Mouse (Mus musculus) neural tube, embryonic 14.5 days (tissue): ENCODE data around the gene Prr36. TPM values are rescaled to one million over a fixed set of nuclear protein-coding genes. Genes with fewer than 3 reads are reported as not detected.

Experiments used
- ATAC-seq: fragments of 200-750 bp; cut with Nextera tagmentation; 2 replicates; pipeline ENCODE4 v1.8.0; 2017; ENCODE audit warnings: low read depth, mild to moderate bottlenecking, moderate TSS enrichment, moderate library complexity
- H3K27ac ChIP-seq: fragments of 300-500 bp; sonication (generic); 2 replicates; pipeline ENCODE4 v1.5.1; 2014; ENCODE audit warnings: low read depth, mild to moderate bottlenecking, control low read depth, low read length, moderate library complexity, mixed read lengths
- H3K27me3 ChIP-seq: fragments of 300-500 bp; sonication (generic); 2 replicates; pipeline ENCODE4 v1.6.1; 2014; ENCODE audit warnings: low read length; ENCODE audit not compliant: control insufficient read depth, insufficient read depth
- H3K36me3 ChIP-seq: fragments of 300-500 bp; sonication (generic); 2 replicates; pipeline ENCODE4 v1.6.1; 2014; ENCODE audit warnings: low read length, mixed read lengths; ENCODE audit not compliant: control insufficient read depth, insufficient read depth
- H3K4me1 ChIP-seq: fragments of 300-500 bp; sonication (generic); 2 replicates; pipeline ENCODE4 v1.6.1; 2014; ENCODE audit warnings: low read length; ENCODE audit not compliant: control insufficient read depth, insufficient read depth
- H3K4me2 ChIP-seq: fragments of 300-500 bp; sonication (generic); 2 replicates; pipeline ENCODE4 v1.6.1; 2014; ENCODE audit warnings: mild to moderate bottlenecking, low read depth, low read length, control low read depth
- H3K4me3 ChIP-seq: fragments of 300-500 bp; sonication (generic); 2 replicates; pipeline ENCODE4 v1.5.1; 2014; ENCODE audit warnings: low read depth, low read length, control low read depth, mixed read lengths
- H3K9ac ChIP-seq: fragments of 300-500 bp; sonication (generic); replicated peaks from 2 replicates; pipeline ENCODE4 v1.6.1; 2014; ENCODE audit warnings: low read depth, mild to moderate bottlenecking, control low read depth, low read length, mixed read lengths
- H3K9me3 ChIP-seq: fragments of 300-500 bp; sonication (generic); 2 replicates; pipeline ENCODE4 v1.6.1; 2016; ENCODE audit warnings: low read length; ENCODE audit not compliant: control insufficient read depth
- WGBS: fragments of 180-500 bp; shearing (Covaris S2); extraction: QIAGEN DNeasy Blood & Tissue Kit; methylation state at CpG from one replicate; pipeline ENCODE4 v1.1.7; 2014; 5-methylcytosine and 5-hydroxymethylcytosine counted together
- polyA plus RNA-seq: library from polyadenylated mRNA; unstranded; fragments of >200 nt; fragmentation: Nextera tagmentation; extraction: Ambion mirVana; gene quantifications from 2 replicates; pipeline ENCODE4 v1.2.1, GENCODE M21; 2014

The Prr36 gene
- polyA plus RNA-seq, 1 experiment from 2014 or later, result 53.3 TPM

DNA sequence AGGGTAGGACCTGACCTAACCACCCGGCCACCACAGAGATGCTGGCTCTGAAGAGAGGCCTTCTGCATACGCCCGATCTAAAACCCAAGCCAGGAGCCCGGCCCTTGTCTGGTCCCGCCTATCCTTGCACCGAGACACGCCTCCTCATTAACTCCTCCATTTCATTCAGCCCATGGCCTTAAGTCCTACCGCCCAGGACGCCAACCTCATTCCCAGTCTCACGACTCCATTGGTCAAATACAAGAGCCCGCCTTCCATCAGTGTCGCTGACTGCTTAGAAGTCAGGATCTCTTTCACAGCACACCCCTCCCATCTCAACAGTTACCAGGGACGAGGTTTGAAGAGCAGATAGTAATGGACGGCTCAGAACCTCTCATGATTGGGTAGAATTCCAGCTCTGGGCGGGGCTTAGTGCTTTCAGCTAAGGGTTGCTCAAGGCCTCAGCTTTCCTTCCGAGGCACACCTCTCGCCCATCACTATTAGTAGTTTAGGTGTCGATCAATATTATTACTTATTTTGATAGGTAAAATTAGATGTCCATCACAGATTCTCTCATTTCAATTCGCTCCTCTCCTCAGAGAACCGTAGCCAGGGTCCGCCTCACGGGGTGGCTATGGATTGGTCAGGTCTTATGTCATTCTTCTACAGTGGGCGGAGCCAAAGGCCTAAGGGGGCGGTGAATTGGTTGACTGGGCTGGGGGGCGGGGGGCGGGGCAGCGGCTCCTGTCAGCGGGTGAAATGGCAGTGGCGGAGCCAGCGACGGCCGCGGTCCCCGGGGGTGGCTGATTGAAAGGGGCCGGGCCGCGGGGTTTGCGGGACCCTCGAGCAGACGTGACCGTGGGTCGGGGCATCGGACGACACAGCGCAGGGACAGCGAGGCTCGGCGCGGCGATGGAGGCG, 51.2 kb downstream of the Prr36 start, which contains the start of gene Evi5l:
Gene Evi5l, plus strand, starts transcription at position 716 of the 900 bp plus-strand sequence.
- WGBS, result under 1% methylated on average over 51 of the region's 51 CpGs
- Histone ChIP-seq H3K4me3 (peak within 1 kb of the TSS; percentile 85), H3K36me3 (no peaks in the 10 kb centered on the region), H3K27me3 (no peaks in the 10 kb centered on the region), H3K9me3 (no peaks in the 10 kb centered on the region), H3K9ac (peak within 1 kb of the TSS; percentile 89), H3K4me1 (peaks cover 22% of the 10 kb centered on the region), H3K27ac (peak within 1 kb of the TSS; percentile 86), H3K4me2 (peak within 1 kb of the TSS; percentile 57)
- peak; percentile 98 for ATAC-seq

DNA sequence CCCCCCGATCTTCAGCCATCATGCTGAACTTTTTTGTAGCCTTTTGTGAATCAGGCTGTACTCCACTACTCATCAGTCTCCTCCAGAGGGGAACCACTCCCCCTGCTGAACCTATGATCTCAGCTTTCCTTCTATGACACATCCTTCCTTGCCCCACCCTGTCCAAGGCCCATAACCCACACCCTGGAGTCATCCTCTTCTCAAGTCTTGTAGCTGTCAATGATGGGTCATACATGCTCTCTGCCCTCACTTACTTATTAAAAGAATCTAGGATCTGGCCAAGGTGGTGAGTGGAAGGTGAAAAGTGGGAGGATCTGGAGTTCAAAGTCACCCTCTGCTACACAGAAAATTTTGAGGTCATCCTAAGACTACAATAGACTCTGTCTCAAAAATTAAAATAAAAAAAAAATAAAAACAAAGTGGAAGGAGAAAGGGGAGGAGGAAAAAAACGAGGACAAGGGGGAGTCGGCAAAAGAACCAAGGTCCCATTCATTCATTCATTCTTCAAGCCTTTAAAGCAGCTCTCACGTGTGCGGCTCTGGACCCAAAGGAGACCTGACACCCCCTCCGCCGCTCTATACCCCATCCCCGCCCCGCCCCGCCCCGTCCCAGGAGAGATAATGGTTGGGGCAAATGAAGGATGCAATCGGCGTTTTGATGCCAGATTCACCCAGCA, 51.9 kb downstream of the Prr36 start:
- H3K4me2 ChIP-seq, result peak overlapping the region; percentile 50
- H3K27ac ChIP-seq, result peak overlapping the region; percentile 86
- H3K9me3 ChIP-seq, result no peaks in the 10 kb centered on the region
- H3K9ac ChIP-seq, result peak overlapping the region; percentile 56
- H3K4me1 ChIP-seq, result peaks cover 22% of the 10 kb centered on the region
- H3K27me3 ChIP-seq, result no peaks in the 10 kb centered on the region
- H3K36me3 ChIP-seq, result no peaks in the 10 kb centered on the region
- ATAC-seq, result no peak; the same call in 1 of the 2 replicates
- peak overlapping the region; percentile 85 for H3K4me3 ChIP-seq
- 6% methylated on average over 13 of the region's 13 CpGs for WGBS

DNA sequence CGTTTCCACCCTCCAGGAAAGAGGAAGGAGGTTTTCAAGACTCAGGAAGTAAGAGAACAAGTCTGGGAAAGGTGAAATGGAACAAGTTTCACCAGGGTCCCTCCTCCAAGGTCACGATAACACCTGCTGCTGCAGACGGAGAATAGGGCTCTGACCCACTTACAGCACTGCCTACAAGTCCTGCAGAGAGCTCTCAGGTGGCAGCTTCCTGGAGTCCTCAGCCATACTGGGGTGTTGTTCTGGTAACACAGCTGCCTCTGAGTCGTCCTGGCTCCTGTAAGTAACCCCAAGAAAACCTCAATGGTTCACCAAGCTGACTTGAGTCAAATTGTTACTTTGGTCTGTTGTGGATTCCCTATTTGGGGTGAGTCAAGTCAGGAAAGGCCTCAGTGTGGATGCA, 54.5 kb downstream of the Prr36 start:
- Histone ChIP-seq H3K4me2 (no peak overlapping the region), H3K27ac (no peak overlapping the region), H3K9me3 (no peaks in the 10 kb centered on the region), H3K4me1 (peaks cover 6% of the 10 kb centered on the region), H3K27me3 (no peaks in the 10 kb centered on the region), H3K9ac (no peak overlapping the region), H3K36me3 (no peaks in the 10 kb centered on the region), H3K4me3 (no peak overlapping the region)
- no peak for ATAC-seq
- WGBS, result 58% methylated on average over 4 of the region's 4 CpGs

Other genes starting within 250 kb of the Prr36 start
- not detected in 2 replicates for gene Cd209f, start 111.6 kb downstream of the Prr36 start, polyA plus RNA-seq
- gene Cd209g, start 83.4 kb downstream of the Prr36 start, polyA plus RNA-seq, result not detected in 2 replicates
- 86.7 and 96.4 TPM in 2 replicates for gene Evi5l, start 50.9 kb downstream of the Prr36 start, polyA plus RNA-seq
- 0.07 TPM in 1 of 2 replicates, not detected in the other for gene Lrrc8e, start 9.4 kb upstream of the Prr36 start, polyA plus RNA-seq
- 17.4 and 22.1 TPM in 2 replicates for gene Map2k7, start 21.3 kb upstream of the Prr36 start, polyA plus RNA-seq
- gene Gm49320, start 21.4 kb upstream of the Prr36 start, polyA plus RNA-seq, result 0.89 and 1.3 TPM in 2 replicates
- gene Tgfbr3l, start 30.8 kb upstream of the Prr36 start, polyA plus RNA-seq, result 4.2 and 6.5 TPM in 2 replicates
- gene Snapc2, start 35.6 kb upstream of the Prr36 start, polyA plus RNA-seq, result 57.9 and 69.0 TPM in 2 replicates
- 203 and 212 TPM in 2 replicates for gene Ctxn1, start 41.8 kb upstream of the Prr36 start, polyA plus RNA-seq
- gene Timm44, start 58.5 kb upstream of the Prr36 start, polyA plus RNA-seq, result 52.2 and 52.3 TPM in 2 replicates
- 21.4 and 24.3 TPM in 2 replicates for gene Ccl25, start 107.8 kb upstream of the Prr36 start, polyA plus RNA-seq
- 106 and 120 TPM in 2 replicates for gene Elavl1, start 108.0 kb upstream of the Prr36 start, polyA plus RNA-seq